Mouse (Mus musculus) E14TG2a.4 (cell line): ENCODE measurements at regions not wholly inside any gene's neighbourhood (a gene's known extent, or its start where the extent isn't known, plus 50 kb on each side); places are given as distances from the start of the nearest gene placed in this dataset.

ENCODE experiments used
- CTCF ChIP-seq: conservative IDR thresholded peaks from 2 replicates; pipeline ENCODE4 v1.5.1; 2014; ENCODE audit warnings: low read length
- NANOG ChIP-seq: IDR thresholded peaks from 2 replicates; pipeline ENCODE4 v1.6.1; 2014; ENCODE audit warnings: borderline replicate concordance, low read length, mixed read lengths
- POU5F1 ChIP-seq: IDR thresholded peaks from 2 replicates; pipeline ENCODE4 v1.6.1; 2014; ENCODE audit warnings: low read length, borderline replicate concordance

GRCm38 (mm10) chr17:83935969-83936368, 88.2 kb upstream of the Haao start:
- no peak for TF ChIP-seq CTCF
- TF ChIP-seq POU5F1: no peak
- TF ChIP-seq NANOG: no peak
